Mouse (Mus musculus): ENCODE data around the gene Map3k11. TPM values are rescaled to one million over a fixed set of nuclear protein-coding genes. Genes with fewer than 3 reads are reported as not detected.
A peak's percentile ranks its signal among the peaks of the same experiment; 100 is the strongest.

Gene Map3k11
- total and polyA plus RNA-seq, 3 experiments = 22.5 to 38.3 TPM; not detected in 1

GRCm38 (mm10) chr19:5649298-5649741 is 39.2 kb upstream of the Map3k11 start:
- Histone ChIP-seq H3K79me2 (ENCODE audit: control insufficient read depth, insufficient read depth, low read length, poor library complexity) (no peaks in the 10 kb centered on the region), H3K27ac (ENCODE audit: control insufficient read depth, low read depth, low read length) (peak overlapping the region; percentile 46), H3K27me3 (ENCODE audit: control insufficient read depth in 1 of 2, insufficient read depth in 2 of 2, low read length in 2 of 2) (no peaks in the 10 kb centered on the region), H3K4me1 (ENCODE audit: control insufficient read depth in 1 of 2, insufficient read depth in 2 of 2, low read length in 2 of 2) (0 out of 4 replicates have a peak, but pooled peaks cover 0 to 4% of the 10 kb centered on the region in 2 experiments), H3K9ac (ENCODE audit: control insufficient read depth, low read depth, low read length, poor library complexity, severe bottlenecking) (peak overlapping the region; percentile 66), H3K9me3 (replicated peaks; ENCODE audit: insufficient read depth, low read length) (no peaks in the 10 kb centered on the region), H3K36me3 (ENCODE audit: control insufficient read depth in 1 of 2, insufficient read depth in 2 of 2, low read length in 2 of 2) (peaks cover 0 to 2% of the 10 kb centered on the region in 2 experiments; a peak in 1 of 4 replicates), H3K4me3 (ENCODE audit: control insufficient read depth in 1 of 2, insufficient read depth in 1 of 2, low read depth in 2 of 2, low read length in 2 of 2) (peak overlapping the region; percentile 56; a peak in 3 of 4 replicates)
- no peak for DNase-seq (ENCODE audit: low read depth, low spot score)
- TF ChIP-seq POLR2AphosphoS2 (IDR thresholded peaks at IDR 0.05; ENCODE audit: low read length) (no peak), ZC3H11A (IDR thresholded peaks at IDR 0.05; ENCODE audit: low read depth, low read length) (0 out of 2 replicates have a peak, but pooled peaks have one; percentile 3)

GRCm38 (mm10) chr19:5651502-5652274 is 36.9 kb upstream of the Map3k11 start:
- no peaks in the 10 kb centered on the region for H3K9me3 ChIP-seq (replicated peaks; ENCODE audit: insufficient read depth, low read length)
- peaks cover 0 to 2% of the 10 kb centered on the region in 2 experiments; a peak in 1 of 4 replicates for H3K36me3 ChIP-seq (ENCODE audit: control insufficient read depth in 1 of 2, insufficient read depth in 2 of 2, low read length in 2 of 2)
- TF ChIP-seq CHD1 (IDR thresholded peaks at IDR 0.05; ENCODE audit: low read depth, low read length) (no peak), CTCF (IDR thresholded peaks at IDR 0.05 in 2 of 3, conservative IDR thresholded peaks at IDR 0.05 in 1 of 3; ENCODE audit: control insufficient read depth in 1 of 3, insufficient read depth in 1 of 3, low read depth in 2 of 3, low read length in 3 of 3, poor library complexity in 1 of 3, severe bottlenecking in 1 of 3) (no peak), MAX (IDR thresholded peaks at IDR 0.05; ENCODE audit: low read length) (no peak), MXI1 (IDR thresholded peaks at IDR 0.05; ENCODE audit: low read depth, low read length) (no peak), POLR2AphosphoS2 (IDR thresholded peaks at IDR 0.05; ENCODE audit: low read length) (no peak), ZKSCAN1 (IDR thresholded peaks at IDR 0.05; ENCODE audit: low read depth, low read length) (no peak), SMC3 (IDR thresholded peaks at IDR 0.05; ENCODE audit: low read depth, low read length) (no peak), USF1 (IDR thresholded peaks at IDR 0.05; ENCODE audit: low read depth, low read length) (no peak)
- no peak overlapping the region for H3K4me3 ChIP-seq (ENCODE audit: control insufficient read depth in 1 of 2, insufficient read depth in 1 of 2, low read depth in 2 of 2, low read length in 2 of 2)
- DNase-seq (ENCODE audit: low read depth, low spot score) = no peak
- 0 out of 4 replicates have a peak, but pooled peaks cover 0 to 4% of the 10 kb centered on the region in 2 experiments for H3K4me1 ChIP-seq (ENCODE audit: control insufficient read depth in 1 of 2, insufficient read depth in 2 of 2, low read length in 2 of 2)
- no peaks in the 10 kb centered on the region for H3K27me3 ChIP-seq (ENCODE audit: control insufficient read depth in 1 of 2, insufficient read depth in 2 of 2, low read length in 2 of 2)
- H3K27ac ChIP-seq (ENCODE audit: control insufficient read depth, low read depth, low read length) = no peak overlapping the region
- no peak overlapping the region for H3K9ac ChIP-seq (ENCODE audit: control insufficient read depth, low read depth, low read length, poor library complexity, severe bottlenecking)
- H3K79me2 ChIP-seq (ENCODE audit: control insufficient read depth, insufficient read depth, low read length, poor library complexity) = no peaks in the 10 kb centered on the region

- peaks cover 0 to under 1% of the 10 kb centered on the region in 2 experiments; a peak in 1 of 4 replicates for H3K36me3 ChIP-seq (ENCODE audit: control insufficient read depth in 1 of 2, insufficient read depth in 2 of 2, low read length in 2 of 2)
- H3K27ac ChIP-seq (ENCODE audit: control insufficient read depth, low read depth, low read length) = no peak overlapping the region
- H3K9ac ChIP-seq (ENCODE audit: control insufficient read depth, low read depth, low read length, poor library complexity, severe bottlenecking) = no peak overlapping the region
- TF ChIP-seq MYB (IDR thresholded peaks at IDR 0.05; ENCODE audit: low read depth, low read length) = no peak
- TF ChIP-seq UBTF (IDR thresholded peaks at IDR 0.05; ENCODE audit: borderline replicate concordance, insufficient read depth, low read depth, low read length) = no peak
- TF ChIP-seq ZMIZ1 (IDR thresholded peaks at IDR 0.05; ENCODE audit: low read depth, low read length) = no peak
- no peak for TF ChIP-seq KAT2A (conservative IDR thresholded peaks at IDR 0.05; ENCODE audit: low read depth, low read length)
- TF ChIP-seq E2F4 (IDR thresholded peaks at IDR 0.05; ENCODE audit: borderline replicate concordance, low read depth, low read length) = no peak
- no peak for TF ChIP-seq ZKSCAN1 (IDR thresholded peaks at IDR 0.05; ENCODE audit: low read depth, low read length)
- no peak for TF ChIP-seq JUND (IDR thresholded peaks at IDR 0.05; ENCODE audit: low read depth, low read length)
- TF ChIP-seq ELF1 (IDR thresholded peaks at IDR 0.05; ENCODE audit: low read depth, low read length) = no peak
- no peak for TF ChIP-seq TBP (IDR thresholded peaks at IDR 0.05; ENCODE audit: low read depth, low read length)
- TF ChIP-seq GATA1 (IDR thresholded peaks at IDR 0.05; ENCODE audit: low read depth, low read length) = no peak
- TF ChIP-seq ETS1 (IDR thresholded peaks at IDR 0.05; ENCODE audit: low read depth, low read length) = no peak
- H3K9me3 ChIP-seq (replicated peaks; ENCODE audit: insufficient read depth, low read length) = no peaks in the 10 kb centered on the region
- DNase-seq (ENCODE audit: low read depth, low spot score) = no peak
- no peaks in the 10 kb centered on the region for H3K27me3 ChIP-seq (ENCODE audit: control insufficient read depth in 1 of 2, insufficient read depth in 2 of 2, low read length in 2 of 2)
- no peak overlapping the region for H3K4me3 ChIP-seq (ENCODE audit: control insufficient read depth in 1 of 2, insufficient read depth in 1 of 2, low read depth in 2 of 2, low read length in 2 of 2)
- no peaks in the 10 kb centered on the region for H3K79me2 ChIP-seq (ENCODE audit: control insufficient read depth, insufficient read depth, low read length, poor library complexity)
- 0 out of 4 replicates have a peak, but pooled peaks cover 0 to 4% of the 10 kb centered on the region in 2 experiments for H3K4me1 ChIP-seq (ENCODE audit: control insufficient read depth in 1 of 2, insufficient read depth in 2 of 2, low read length in 2 of 2)
These were observed 36.0 kb upstream of the Map3k11 start for GRCm38 (mm10) chr19:5652570-5652969.
